Mouse (Mus musculus): Measurements from ENCODE around the gene Exoc6b. TPM values are rescaled to one million over a fixed set of nuclear protein-coding genes. Genes with fewer than 3 reads are reported as not detected.
"Not testable (repeated sequence)": the region's sequence is repeated elsewhere in the genome, so short reads cannot be mapped to it uniquely, and the experiment has no call there.

Exoc6b gene
- total and polyA plus RNA-seq, 2 experiments from 2014 or later = 36.2 to 38.1 TPM

DNA sequence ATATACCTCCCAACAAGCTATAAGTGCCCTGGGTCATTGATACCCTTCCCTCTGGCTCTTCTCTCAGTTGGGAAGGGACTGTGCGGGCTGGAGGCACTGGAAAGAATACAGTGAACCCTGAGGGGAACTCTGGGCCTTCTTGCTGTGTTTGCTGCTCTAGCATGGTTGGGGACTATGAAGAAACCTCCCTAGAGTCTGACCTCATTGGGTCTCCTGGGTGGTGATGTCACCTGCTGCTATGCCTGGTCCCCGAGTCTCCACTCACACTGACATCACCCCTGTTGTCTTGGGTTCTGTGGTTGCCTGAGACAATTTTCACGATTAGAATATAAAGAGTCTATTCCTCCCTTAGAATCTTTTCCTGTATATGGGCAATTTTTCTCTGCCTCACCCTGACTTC lies 17.3 kb upstream of the Exoc6b start:
- Histone ChIP-seq H3K9me3 (ENCODE audit: low read length) (no peaks in the 10 kb centered on the region), H3K27me3 (ENCODE audit: insufficient read depth, low read length) (no peaks in the 10 kb centered on the region), H3K36me3 (ENCODE audit: insufficient read depth, low read length) (no peaks in the 10 kb centered on the region), H3K4me1 (ENCODE audit: insufficient read depth, low read length) (no peaks in the 10 kb centered on the region), H3K4me2 (ENCODE audit: low read depth, low read length) (no peak overlapping the region), H3K27ac (no peak overlapping the region), H3K9ac (replicated peaks; ENCODE audit: low read length) (no peak overlapping the region), H3K4me3 (ENCODE audit: low read length) (no peak overlapping the region)
- ATAC-seq (no peak), DNase-seq (ENCODE audit: low spot score) (no peak)
- TF ChIP-seq CTCF (IDR thresholded peaks at IDR 0.05; ENCODE audit: low read depth) = no peak
- WGBS = 75% methylated on average over 3 of the region's 3 CpGs

DNA sequence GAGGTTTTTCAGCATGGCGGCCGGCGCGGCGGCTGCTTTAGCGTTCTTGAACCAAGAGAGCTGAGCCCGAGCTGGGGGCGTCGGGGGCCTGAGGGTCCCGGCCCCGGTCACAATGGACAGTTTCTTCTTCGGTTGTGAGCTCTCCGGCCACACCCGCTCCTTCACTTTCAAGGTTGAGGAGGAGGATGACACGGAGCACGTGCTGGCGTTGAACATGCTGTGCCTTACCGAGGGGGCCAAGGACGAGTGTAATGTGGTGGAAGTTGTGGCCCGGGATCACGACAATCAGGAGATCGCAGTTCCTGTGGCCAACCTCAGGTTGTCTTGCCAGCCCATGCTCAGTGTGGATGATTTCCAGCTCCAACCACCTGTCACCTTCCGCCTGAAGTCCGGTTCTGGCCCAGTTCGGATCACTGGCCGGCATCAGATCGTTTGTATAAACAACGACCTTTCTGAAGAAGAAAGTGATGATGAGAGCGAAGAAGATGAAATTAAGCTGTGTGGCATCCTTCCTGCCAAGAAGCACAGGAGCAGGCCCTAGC lies 6.9 kb upstream of the Exoc6b start:
- H3K27ac ChIP-seq; DNase-seq (ENCODE audit: low spot score); H3K27me3 ChIP-seq (ENCODE audit: insufficient read depth, low read length); H3K4me2 ChIP-seq (ENCODE audit: low read depth, low read length); H3K4me1 ChIP-seq (ENCODE audit: insufficient read depth, low read length); ATAC-seq; H3K9me3 ChIP-seq (ENCODE audit: low read length); H3K36me3 ChIP-seq (ENCODE audit: insufficient read depth, low read length); H3K4me3 ChIP-seq (ENCODE audit: low read length); H3K9ac ChIP-seq (replicated peaks; ENCODE audit: low read length): not testable (repeated sequence)
- 90% methylated on average over 29 of the region's 29 CpGs for WGBS

DNA sequence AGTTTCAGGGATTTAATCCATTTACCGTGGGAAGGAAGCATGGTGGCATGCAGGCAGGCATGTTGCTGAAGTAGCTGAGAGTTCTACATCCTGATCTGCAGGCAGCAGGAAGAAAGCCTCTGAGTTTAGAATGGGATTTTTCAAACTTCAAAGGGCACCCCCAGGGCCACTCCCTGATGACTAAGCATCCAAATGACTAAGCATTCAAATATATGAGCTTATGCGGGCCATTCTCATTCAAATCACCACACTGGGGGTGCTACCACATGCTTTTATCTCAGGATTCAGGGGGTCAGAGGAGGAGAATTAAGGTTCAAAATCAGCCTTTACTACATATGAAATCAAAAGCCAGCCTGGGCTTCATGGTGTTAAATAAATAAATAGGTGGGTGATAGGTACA lies 5.7 kb upstream of the Exoc6b start:
- no peak overlapping the region for H3K4me2 ChIP-seq (ENCODE audit: low read depth, low read length)
- H3K27ac ChIP-seq = no peak overlapping the region
- H3K36me3 ChIP-seq (ENCODE audit: insufficient read depth, low read length) = no peaks in the 10 kb centered on the region
- H3K9ac ChIP-seq (replicated peaks; ENCODE audit: low read length) = no peak overlapping the region
- ATAC-seq (no peak), DNase-seq (ENCODE audit: low spot score) (no peak)
- H3K4me3 ChIP-seq (ENCODE audit: low read length) = no peak overlapping the region
- H3K4me1 ChIP-seq (ENCODE audit: insufficient read depth, low read length) = no peaks in the 10 kb centered on the region
- TF ChIP-seq CTCF (IDR thresholded peaks at IDR 0.05; ENCODE audit: low read depth) = no peak
- H3K27me3 ChIP-seq (ENCODE audit: insufficient read depth, low read length) = no peaks in the 10 kb centered on the region
- H3K9me3 ChIP-seq (ENCODE audit: low read length) = no peaks in the 10 kb centered on the region
- 6% methylated on average over 2 of the region's 2 CpGs for WGBS

DNA sequence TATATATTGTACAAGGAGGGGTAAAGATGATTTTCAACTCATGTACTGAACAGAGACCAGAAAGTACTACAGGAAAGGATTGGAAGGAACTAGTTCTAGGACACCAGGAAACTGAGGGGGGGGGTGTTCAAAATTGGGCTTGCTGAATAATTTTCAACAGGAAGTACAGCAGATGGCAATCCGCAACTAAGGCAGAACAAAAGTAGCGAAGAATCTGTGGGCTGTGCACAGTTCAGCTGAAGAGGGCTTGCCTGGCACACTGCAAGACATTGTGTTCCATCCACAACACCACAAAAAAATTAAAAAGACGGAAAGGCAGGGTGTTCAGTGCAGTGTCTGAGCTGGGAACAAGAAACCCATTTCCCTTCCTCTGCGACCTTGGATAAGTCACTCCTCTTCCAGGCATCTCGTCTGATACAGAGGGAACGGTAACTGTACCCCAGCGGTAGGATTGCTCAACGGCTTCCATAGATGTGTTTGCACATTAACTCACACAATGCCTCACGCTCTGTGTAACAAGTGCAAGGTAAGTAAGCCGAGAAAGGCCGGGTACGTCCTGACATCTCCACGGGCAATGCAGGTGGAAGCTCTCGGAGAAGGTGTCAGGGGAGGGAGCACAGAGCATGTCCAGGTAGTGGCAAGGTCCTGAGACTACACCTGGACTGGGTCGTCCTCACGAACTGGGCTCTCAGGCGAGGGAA lies 841 bp downstream of the Exoc6b start:
- DNase-seq (ENCODE audit: low spot score) = peak; percentile 41
- Histone ChIP-seq H3K4me3 (ENCODE audit: low read length) (peak overlapping the region; percentile 71), H3K27me3 (ENCODE audit: insufficient read depth, low read length) (no peaks in the 10 kb centered on the region), H3K9ac (replicated peaks; ENCODE audit: low read length) (peak overlapping the region; percentile 76), H3K4me2 (ENCODE audit: low read depth, low read length) (peak overlapping the region; percentile 82), H3K4me1 (ENCODE audit: insufficient read depth, low read length) (peaks cover 7% of the 10 kb centered on the region; the same call in 1 of the 2 replicates), H3K9me3 (ENCODE audit: low read length) (no peaks in the 10 kb centered on the region), H3K27ac (peak overlapping the region; percentile 86), H3K36me3 (ENCODE audit: insufficient read depth, low read length) (no peaks in the 10 kb centered on the region)
- TF ChIP-seq CTCF (IDR thresholded peaks at IDR 0.05; ENCODE audit: low read depth) = peak; percentile 27
- WGBS = 2% methylated on average over 17 of the region's 17 CpGs
- ATAC-seq = peak; percentile 50; the same call in 1 of the 2 replicates

DNA sequence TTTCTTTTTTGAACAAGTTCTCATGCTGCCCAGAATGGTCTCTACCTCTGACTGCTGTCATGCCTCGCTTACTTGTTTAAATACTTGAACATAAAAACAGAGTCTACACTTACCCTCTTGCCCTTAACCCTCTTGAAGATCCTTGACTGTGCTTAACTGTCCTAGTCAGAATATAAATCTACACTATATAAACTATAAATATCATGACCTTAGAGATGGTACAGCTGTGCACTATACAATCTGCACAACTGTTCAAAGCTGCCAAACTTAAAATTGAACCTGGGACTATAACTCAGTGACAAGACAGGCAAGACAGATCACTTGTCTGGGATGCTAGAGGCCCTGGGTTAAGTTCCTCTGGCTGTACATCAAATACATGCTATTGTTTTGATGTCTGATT lies 11.7 kb downstream of the Exoc6b start:
- 74% methylated on average over 1 of the region's 1 CpGs for WGBS
- no peak overlapping the region for H3K9ac ChIP-seq (replicated peaks; ENCODE audit: low read length)
- no peaks in the 10 kb centered on the region for H3K27me3 ChIP-seq (ENCODE audit: insufficient read depth, low read length)
- no peaks in the 10 kb centered on the region for H3K4me1 ChIP-seq (ENCODE audit: insufficient read depth, low read length)
- H3K27ac ChIP-seq = no peak overlapping the region
- no peak overlapping the region for H3K4me2 ChIP-seq (ENCODE audit: low read depth, low read length)
- no peak overlapping the region for H3K4me3 ChIP-seq (ENCODE audit: low read length)
- DNase-seq (ENCODE audit: low spot score) (no peak), ATAC-seq (no peak)
- H3K36me3 ChIP-seq (ENCODE audit: insufficient read depth, low read length) = no peaks in the 10 kb centered on the region
- no peak for TF ChIP-seq CTCF (IDR thresholded peaks at IDR 0.05; ENCODE audit: low read depth)
- H3K9me3 ChIP-seq (ENCODE audit: low read length) = no peaks in the 10 kb centered on the region

DNA sequence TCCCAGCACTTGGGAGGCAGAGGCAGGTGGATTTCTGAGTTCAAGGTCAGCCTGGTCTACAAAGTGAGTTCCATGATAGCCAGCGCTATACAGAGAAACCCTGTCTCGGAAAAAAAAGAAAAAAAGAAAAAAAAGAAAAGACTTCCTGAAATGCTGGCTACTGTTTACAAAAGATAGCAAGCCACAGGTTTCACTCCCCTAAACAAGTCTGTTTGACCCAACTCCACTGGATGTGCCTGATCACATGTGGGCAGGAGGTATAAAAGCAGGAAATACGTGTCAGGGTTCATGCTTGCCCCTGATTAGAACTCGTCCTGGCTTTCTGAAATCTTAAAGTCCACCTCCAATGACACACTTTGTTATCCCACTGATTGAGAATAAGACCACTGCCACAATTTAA lies 18.2 kb downstream of the Exoc6b start:
- H3K36me3 ChIP-seq (ENCODE audit: insufficient read depth, low read length) = no peaks in the 10 kb centered on the region
- no peak overlapping the region for H3K4me2 ChIP-seq (ENCODE audit: low read depth, low read length)
- H3K9ac ChIP-seq (replicated peaks; ENCODE audit: low read length) = no peak overlapping the region
- no peak overlapping the region for H3K4me3 ChIP-seq (ENCODE audit: low read length)
- no peaks in the 10 kb centered on the region for H3K4me1 ChIP-seq (ENCODE audit: insufficient read depth, low read length)
- no peaks in the 10 kb centered on the region for H3K9me3 ChIP-seq (ENCODE audit: low read length)
- H3K27ac ChIP-seq = no peak overlapping the region
- H3K27me3 ChIP-seq (ENCODE audit: insufficient read depth, low read length) = no peaks in the 10 kb centered on the region
- no peak for TF ChIP-seq CTCF (IDR thresholded peaks at IDR 0.05; ENCODE audit: low read depth)
- DNase-seq (ENCODE audit: low spot score) = no peak
- no peak for ATAC-seq
- 89% methylated on average over 4 of the region's 4 CpGs for WGBS

DNA sequence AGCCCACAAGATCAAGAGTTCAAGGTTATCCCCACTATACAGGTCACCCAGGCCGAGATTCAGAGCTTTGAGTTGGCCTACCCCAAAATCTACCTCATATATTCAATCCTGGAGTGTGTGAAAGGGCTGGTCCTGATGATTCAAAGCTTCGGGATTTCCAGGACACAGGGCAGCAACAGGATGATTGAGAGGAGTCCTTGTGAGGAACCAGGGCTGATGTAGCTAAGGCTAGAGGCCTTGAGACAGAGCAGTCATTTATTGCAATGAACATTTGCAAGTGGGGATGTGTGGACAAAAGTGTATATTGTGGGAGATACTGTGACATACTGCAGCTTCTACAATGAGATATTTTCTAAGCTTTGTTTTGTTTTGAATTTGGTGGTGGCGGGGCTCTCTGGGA lies 22.8 kb downstream of the Exoc6b start:
- no peak overlapping the region for H3K27ac ChIP-seq
- H3K4me3 ChIP-seq (ENCODE audit: low read length) = no peak overlapping the region
- no peaks in the 10 kb centered on the region for H3K9me3 ChIP-seq (ENCODE audit: low read length)
- 89% methylated on average over 3 of the region's 3 CpGs for WGBS
- H3K4me1 ChIP-seq (ENCODE audit: insufficient read depth, low read length) = no peaks in the 10 kb centered on the region
- no peak overlapping the region for H3K9ac ChIP-seq (replicated peaks; ENCODE audit: low read length)
- no peak for ATAC-seq
- H3K27me3 ChIP-seq (ENCODE audit: insufficient read depth, low read length) = no peaks in the 10 kb centered on the region
- no peak for DNase-seq (ENCODE audit: low spot score)
- no peak for TF ChIP-seq CTCF (IDR thresholded peaks at IDR 0.05; ENCODE audit: low read depth)
- H3K36me3 ChIP-seq (ENCODE audit: insufficient read depth, low read length) = no peaks in the 10 kb centered on the region
- no peak overlapping the region for H3K4me2 ChIP-seq (ENCODE audit: low read depth, low read length)

Data from hindbrain, postnatal 0 days (tissue).